Mouse (Mus musculus) midbrain, embryonic 10.5 days (tissue): ENCODE measurements at regions not wholly inside any gene's neighbourhood (a gene's known extent, or its start where the extent isn't known, plus 50 kb on each side); places are given as distances from the start of the nearest gene placed in this dataset.

Experiments
- DNase-seq: peaks from one replicate; pipeline ENCODE4 v3.0.0-alpha.2; 2017; ENCODE audit warnings: low spot score
- H3K27ac ChIP-seq: fragments of 300-500 bp; sonication (generic); replicated peaks from 2 replicates; pipeline ENCODE4 v1.5.1; 2016; ENCODE audit warnings: mild to moderate bottlenecking
- H3K27me3 ChIP-seq: fragments of 300-500 bp; sonication (generic); 2 replicates; pipeline ENCODE4 v1.6.1; 2016; ENCODE audit warnings: low read depth, mild to moderate bottlenecking; ENCODE audit not compliant: poor library complexity, severe bottlenecking
- H3K36me3 ChIP-seq: fragments of 300-500 bp; sonication (generic); 2 replicates; pipeline ENCODE4 v1.6.1; 2016; ENCODE audit warnings: mild to moderate bottlenecking, moderate library complexity
- H3K4me1 ChIP-seq: fragments of 300-500 bp; sonication (generic); 2 replicates; pipeline ENCODE4 v1.6.1; 2016
- H3K4me3 ChIP-seq: fragments of 300-500 bp; sonication (generic); 2 replicates; pipeline ENCODE4 v1.5.1; 2016; ENCODE audit warnings: mild to moderate bottlenecking, moderate library complexity
- H3K9me3 ChIP-seq: fragments of 300-500 bp; sonication (generic); replicated peaks from 2 replicates; pipeline ENCODE4 v1.6.1; 2016; ENCODE audit warnings: mild to moderate bottlenecking
- WGBS: fragments of 180-500 bp; shearing (Covaris S2); methylation state at CpG from one replicate; pipeline ENCODE4 v1.1.7; 2016; 5-methylcytosine and 5-hydroxymethylcytosine counted together

DNA sequence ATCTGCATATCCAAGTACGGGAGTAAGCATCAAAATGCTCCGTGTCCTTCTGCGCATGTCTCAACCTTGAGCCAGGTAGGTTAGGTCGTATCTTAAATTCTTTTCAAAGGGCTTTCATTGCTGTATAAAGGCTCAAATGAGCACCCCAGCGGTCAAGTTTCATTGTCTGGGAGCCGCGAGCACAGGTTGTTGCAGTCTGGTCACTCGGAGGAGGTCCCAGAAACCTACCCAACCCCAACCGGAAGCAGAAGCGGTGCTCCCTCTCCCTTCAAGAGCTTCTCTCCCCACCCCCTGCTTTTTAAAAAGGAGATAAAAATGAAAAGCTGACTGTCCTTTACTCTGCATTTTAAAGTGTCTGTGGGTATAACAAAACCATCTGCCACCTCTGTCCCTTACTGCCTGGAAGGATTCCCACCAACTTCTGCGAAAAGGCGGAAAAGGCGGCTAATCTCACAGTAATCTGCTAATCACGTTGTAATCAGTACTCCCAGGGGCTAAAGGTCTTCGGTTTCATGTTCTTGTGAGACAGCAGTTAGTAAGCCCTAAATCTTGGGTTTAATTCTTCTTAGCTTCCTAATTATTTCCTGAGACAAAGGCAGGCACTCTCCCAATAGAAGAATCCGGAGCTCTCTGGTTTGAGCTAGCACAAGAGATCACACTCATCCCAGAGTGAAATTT is 2081.0 kb downstream of the A830018L16Rik start:
- Histone ChIP-seq H3K4me3 (peak overlapping the region; percentile 35), H3K27me3 (peaks cover 80% of the 10 kb centered on the region), H3K36me3 (no peaks in the 10 kb centered on the region), H3K9me3 (no peaks in the 10 kb centered on the region), H3K4me1 (peaks cover 8% of the 10 kb centered on the region), H3K27ac (no peak overlapping the region)
- no peak for DNase-seq
- 20% methylated on average over 16 of the region's 16 CpGs for WGBS

DNA sequence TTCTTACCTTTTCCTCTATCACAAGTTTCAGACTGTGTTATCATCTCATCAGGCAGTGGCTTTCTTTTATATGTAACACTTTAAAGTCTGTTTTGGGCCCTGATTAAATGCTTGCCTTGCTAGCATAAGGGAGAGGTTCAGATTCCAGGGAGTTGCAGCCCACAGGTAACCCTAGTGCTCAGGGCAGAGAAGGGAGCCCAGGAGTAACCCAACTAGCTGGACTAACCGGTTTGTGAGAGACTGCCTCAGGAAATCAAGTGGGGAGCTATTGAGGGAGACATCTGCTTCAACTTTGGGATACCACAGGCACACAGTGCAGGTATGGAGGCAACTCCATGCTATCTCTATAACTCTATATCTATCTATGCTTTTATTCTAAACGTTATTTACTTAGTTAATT is 2082.5 kb downstream of the A830018L16Rik start:
- no peak for DNase-seq
- H3K27ac ChIP-seq: no peak overlapping the region
- no peak overlapping the region for H3K4me3 ChIP-seq
- no peaks in the 10 kb centered on the region for H3K9me3 ChIP-seq
- WGBS: 18% methylated on average over 2 of the region's 2 CpGs
- H3K36me3 ChIP-seq: no peaks in the 10 kb centered on the region
- peaks cover 70% of the 10 kb centered on the region for H3K27me3 ChIP-seq
- peaks cover 8% of the 10 kb centered on the region for H3K4me1 ChIP-seq

DNA sequence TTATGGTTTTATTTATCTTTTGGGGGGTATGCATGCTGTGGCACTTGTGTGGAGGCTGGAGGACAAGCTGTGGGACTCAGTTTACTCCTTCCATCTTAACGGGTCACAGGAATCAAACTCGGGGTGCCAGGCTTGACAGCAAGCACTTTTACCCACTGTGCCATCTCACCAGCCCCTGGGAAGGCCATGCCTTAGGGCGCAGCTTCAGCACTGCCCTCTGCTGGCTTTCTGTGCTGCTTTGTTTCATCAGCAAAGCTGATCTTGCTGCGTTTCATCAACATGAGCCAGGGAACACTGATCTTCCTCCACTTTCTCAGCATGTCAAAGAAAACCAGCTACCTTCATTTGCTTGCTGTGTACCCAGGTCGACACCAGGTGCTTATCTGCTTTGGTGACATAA is 2086.6 kb downstream of the A830018L16Rik start:
- Histone ChIP-seq H3K27me3 (peaks cover 38% of the 10 kb centered on the region), H3K36me3 (no peaks in the 10 kb centered on the region), H3K4me1 (no peaks in the 10 kb centered on the region), H3K4me3 (no peak overlapping the region), H3K27ac (no peak overlapping the region), H3K9me3 (no peaks in the 10 kb centered on the region)
- DNase-seq: peak; percentile 23
- WGBS: 32% methylated on average over 5 of the region's 5 CpGs

DNA sequence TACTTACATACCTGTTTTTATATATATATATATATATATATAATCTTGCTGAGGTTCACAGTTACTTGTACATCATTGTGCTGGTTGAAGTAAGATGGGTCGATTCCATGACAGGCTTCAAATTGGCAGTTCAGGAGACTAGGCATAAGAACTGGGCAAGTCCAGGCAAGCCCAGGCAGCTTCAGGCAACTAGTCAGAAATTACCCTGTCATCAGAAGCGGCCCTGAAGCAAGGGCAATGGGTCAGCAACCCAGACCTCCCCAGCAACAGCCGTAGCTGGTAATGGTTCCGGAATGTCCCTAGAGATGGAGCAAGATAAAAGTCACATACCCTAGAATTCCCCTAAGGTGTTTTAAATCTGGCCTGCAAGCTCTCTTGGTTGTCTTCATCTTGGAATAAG is 2088.0 kb downstream of the A830018L16Rik start:
- Histone ChIP-seq H3K36me3 (no peaks in the 10 kb centered on the region), H3K9me3 (no peaks in the 10 kb centered on the region), H3K4me1 (no peaks in the 10 kb centered on the region), H3K4me3 (no peak overlapping the region), H3K27me3 (peaks cover 23% of the 10 kb centered on the region), H3K27ac (no peak overlapping the region)
- DNase-seq: no peak
- WGBS: 82% methylated on average over 4 of the region's 4 CpGs

DNA sequence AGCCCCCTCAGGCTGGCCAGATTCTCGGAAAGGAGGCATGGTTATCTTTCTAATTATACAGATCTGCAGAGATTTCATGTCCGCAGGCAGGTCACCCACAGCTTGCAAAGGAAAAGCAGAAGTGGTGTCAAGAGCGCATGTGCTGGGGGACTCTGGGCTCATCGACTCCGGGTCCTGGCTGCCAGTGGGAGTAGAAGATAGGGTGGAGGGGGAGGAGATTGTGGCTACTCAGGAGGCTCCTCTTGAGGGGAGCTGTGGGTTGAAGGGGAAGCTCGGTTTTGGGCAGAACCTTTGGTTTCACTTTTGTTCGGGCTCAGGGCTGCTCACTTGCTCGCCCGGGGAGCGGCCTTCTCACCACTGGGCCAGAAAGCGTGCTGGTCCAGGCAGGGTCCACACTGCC is 2099.9 kb downstream of the A830018L16Rik start:
- H3K4me3 ChIP-seq: no peak overlapping the region
- DNase-seq: no peak
- no peaks in the 10 kb centered on the region for H3K4me1 ChIP-seq
- no peaks in the 10 kb centered on the region for H3K27me3 ChIP-seq
- 93% methylated on average over 11 of the region's 11 CpGs for WGBS
- H3K27ac ChIP-seq: no peak overlapping the region
- H3K9me3 ChIP-seq: peaks cover 23% of the 10 kb centered on the region
- H3K36me3 ChIP-seq: no peaks in the 10 kb centered on the region
